Mouse (Mus musculus) lung, postnatal 25 days (tissue): ENCODE results near the gene Defb6.

Experiments
- DNase-seq: peaks from one replicate; pipeline ENCODE4 v3.0.0; 2022; ENCODE audit warnings: low spot score

The Defb6 gene

GRCm38 (mm10) chr8:19225161-19225560 is at the start of gene Defb6:
Gene Defb6, plus strand, starts transcription at chr8:19225478.
- no peak for DNase-seq

GRCm38 (mm10) chr8:19238101-19238500 is 12.8 kb downstream of the Defb6 start:
- DNase-seq = no peak

- no peak for DNase-seq
These were observed 14.3 kb downstream of the Defb6 start, which contains the start of gene Defb46 for GRCm38 (mm10) chr8:19239616-19240015. Gene Defb46, plus strand, starts transcription at chr8:19239916.

GRCm38 (mm10) chr8:19247280-19247679 is 22.0 kb downstream of the Defb6 start, which contains the start of gene Defb5:
Gene Defb5, plus strand, starts transcription at chr8:19247580.
- DNase-seq = no peak

- DNase-seq = no peak
These were observed 32.9 kb downstream of the Defb6 start for GRCm38 (mm10) chr8:19258136-19258535.

- DNase-seq = no peak
These were observed 34.4 kb downstream of the Defb6 start for GRCm38 (mm10) chr8:19259667-19260066.
